Mouse (Mus musculus) liver, adult 2 months (tissue): ENCODE measurements around the gene Pisd. TPM values are rescaled to one million over a fixed set of nuclear protein-coding genes. Genes with fewer than 3 reads are reported as not detected.
"Not testable (repeated sequence)": the region's sequence is repeated elsewhere in the genome, so short reads cannot be mapped to it uniquely, and the experiment has no call there.

Source experiments
- DNase-seq: peaks from one replicate; pipeline ENCODE4 v3.0.0-alpha.2; 2011; ENCODE audit warnings: low read depth, low spot score; ENCODE audit errors: extremely low read depth
- H3K27ac ChIP-seq: fragments of 200-500 bp; replicated peaks from 2 replicates; pipeline ENCODE4 v1.5.1; 2012; ENCODE audit warnings: low read depth, mild to moderate bottlenecking, control low read depth, inconsistent platforms, low read length; ENCODE audit not compliant: insufficient read depth
- H3K27me3 ChIP-seq: fragments of 200-500 bp; 2 replicates; pipeline ENCODE4 v1.6.1; 2012; ENCODE audit warnings: mild to moderate bottlenecking, moderate library complexity, low read length, inconsistent platforms; ENCODE audit not compliant: control insufficient read depth, insufficient read depth
- H3K36me3 ChIP-seq: fragments of 200-500 bp; 2 replicates; pipeline ENCODE4 v1.6.1; 2012; ENCODE audit warnings: low read length, inconsistent platforms; ENCODE audit not compliant: control insufficient read depth, insufficient read depth
- H3K4me1 ChIP-seq: fragments of 200-500 bp; 2 replicates; pipeline ENCODE4 v1.6.1; 2011; ENCODE audit warnings: low read length; ENCODE audit not compliant: control insufficient read depth, insufficient read depth
- H3K4me3 ChIP-seq: fragments of 200-500 bp; 2 replicates; pipeline ENCODE4 v1.5.1; 2011; ENCODE audit warnings: low read depth, mild to moderate bottlenecking, control low read depth, low read length, moderate library complexity; ENCODE audit not compliant: insufficient read depth
- H3K79me2 ChIP-seq: fragments of 200-500 bp; 2 replicates; pipeline ENCODE4 v1.6.1; 2012; ENCODE audit warnings: inconsistent platforms, mild to moderate bottlenecking, low read length, moderate library complexity; ENCODE audit not compliant: control insufficient read depth, insufficient read depth
- H3K9ac ChIP-seq: fragments of 200-500 bp; 2 replicates; pipeline ENCODE4 v1.6.1; 2012; ENCODE audit warnings: low read depth, mild to moderate bottlenecking, control low read depth, inconsistent platforms, low read length
- CTCF ChIP-seq: fragments of 200-500 bp; IDR thresholded peaks from 2 replicates; pipeline ENCODE4 v1.5.1; 2011; ENCODE audit warnings: low read depth, low read length, control low read depth
- POLR2A ChIP-seq: fragments of 200-500 bp; IDR thresholded peaks from 2 replicates; pipeline ENCODE4 v1.6.1; 2011; ENCODE audit warnings: low read length, control low read depth; ENCODE audit not compliant: insufficient read depth; ENCODE audit errors: extremely low read depth
- WGBS: fragments of 180-500 bp; shearing (Covaris S2); methylation state at CpG from one replicate; pipeline ENCODE4 v1.1.7; 2018; 5-methylcytosine and 5-hydroxymethylcytosine counted together
- polyA plus RNA-seq: library from polyadenylated mRNA; depleted of rRNA; stranded (reverse); fragments of >200 nt; gene quantifications from 2 replicates; pipeline ENCODE4 v1.2.3, GENCODE M21; 2012
- total RNA-seq: library from RNA; depleted of rRNA; stranded (reverse); fragments of >200 nt; gene quantifications from 2 replicates; pipeline ENCODE4 v1.2.3, GENCODE M21; 2014

Gene Pisd
- total and polyA plus RNA-seq, 2 experiments: 25.2 to 45.6 TPM

DNA sequence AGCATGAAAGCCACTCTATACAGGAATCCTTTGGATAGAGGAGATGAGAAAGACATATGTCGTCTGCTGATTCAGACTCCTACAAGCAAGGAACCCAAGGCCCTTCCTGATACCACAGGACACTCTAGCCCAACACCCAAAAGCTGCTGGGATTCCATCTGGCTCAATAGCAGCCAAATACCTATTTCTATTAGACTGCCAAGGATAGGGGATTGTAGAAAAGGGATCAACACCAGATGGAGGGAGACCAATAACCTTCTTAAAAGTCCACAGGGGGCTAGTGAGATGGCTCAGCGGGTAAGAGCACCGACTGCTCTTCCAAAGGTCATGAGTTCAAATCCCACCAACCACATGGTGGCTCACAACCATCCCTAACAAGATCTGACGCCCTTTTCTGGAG is 29.9 kb upstream of the Pisd start:
- peaks cover 44% of the 10 kb centered on the region for H3K36me3 ChIP-seq
- no peak overlapping the region for H3K4me3 ChIP-seq
- whole genome bisulfite sequencing: 97% methylated on average over 4 of the region's 4 CpGs

DNA sequence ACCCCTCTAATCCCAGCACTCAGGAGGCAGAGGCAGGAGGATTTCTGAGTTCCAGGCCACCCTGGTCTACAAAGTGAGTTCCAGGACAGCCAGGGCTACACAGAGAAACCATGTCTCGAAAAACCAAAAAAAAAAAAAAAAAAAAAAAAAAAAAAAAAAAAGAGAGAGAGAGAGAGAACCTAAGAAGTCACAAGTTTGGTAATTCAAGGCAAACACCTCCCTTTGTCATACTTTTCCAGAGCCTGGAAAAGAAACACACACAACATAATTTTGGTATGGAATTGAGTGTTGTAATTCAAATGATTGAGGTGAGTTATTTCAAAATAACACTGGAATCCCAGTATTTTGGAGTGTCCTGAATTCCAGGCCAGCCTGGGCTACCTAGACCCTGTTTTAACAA is 1.0 kb upstream of the Pisd start:
- not testable (repeated sequence) for H3K27me3 ChIP-seq, H3K79me2 ChIP-seq, H3K4me1 ChIP-seq, DNase-seq, H3K27ac ChIP-seq, H3K36me3 ChIP-seq, H3K4me3 ChIP-seq, H3K9ac ChIP-seq
- WGBS: 89% methylated on average over 1 of the region's 1 CpGs

More for the DNA sequence above, 29.9 kb upstream of the Pisd start:
- no peaks in the 10 kb centered on the region for H3K4me1 ChIP-seq
- no peaks in the 10 kb centered on the region for H3K79me2 ChIP-seq
- no peak for DNase-seq
- no peaks in the 10 kb centered on the region for H3K27me3 ChIP-seq
- no peak overlapping the region for H3K27ac ChIP-seq
- no peak for TF ChIP-seq POLR2A
- no peak for TF ChIP-seq CTCF
- no peak overlapping the region for H3K9ac ChIP-seq

DNA sequence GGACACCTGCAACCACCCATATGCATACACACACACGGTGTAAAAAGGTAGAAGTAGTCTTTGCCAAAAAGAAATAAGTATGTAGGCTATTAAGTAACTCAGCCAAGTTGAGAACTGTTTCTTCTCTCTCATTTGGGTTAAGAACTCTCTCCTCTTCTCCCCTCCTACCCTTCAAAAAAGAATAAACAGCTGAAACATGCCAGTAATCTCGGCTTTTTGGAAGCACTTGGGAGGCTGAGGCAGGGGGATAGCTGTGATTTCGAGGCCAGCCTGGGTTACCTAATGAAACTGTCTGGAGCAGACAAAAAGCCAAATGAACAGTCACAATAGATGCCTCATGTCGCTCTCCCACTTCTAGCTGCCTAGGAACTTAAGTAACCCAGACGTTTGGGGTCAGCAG is 720 bp downstream of the Pisd start:
- 9% methylated on average over 5 of the region's 5 CpGs for WGBS
- H3K27me3 ChIP-seq: no peaks in the 10 kb centered on the region
- DNase-seq: no peak

DNA sequence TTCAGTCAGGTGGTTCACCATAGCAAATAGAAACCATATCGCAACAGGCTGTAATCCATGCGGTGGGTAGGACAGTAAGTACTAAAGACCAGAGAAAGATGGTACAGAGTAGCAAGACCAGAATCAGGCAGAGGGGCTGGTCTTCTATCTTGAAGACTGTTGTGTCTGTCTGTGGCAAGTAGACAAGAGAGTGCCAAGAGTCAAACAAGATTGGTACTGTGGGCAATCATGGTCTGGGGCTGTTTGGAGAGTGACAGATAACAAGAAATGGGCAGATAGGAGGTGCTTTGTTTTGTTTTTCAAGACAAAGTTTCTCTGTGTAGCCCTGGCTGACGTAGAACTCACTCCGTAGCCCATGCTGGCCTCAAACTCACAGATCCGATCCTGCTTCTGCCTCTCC is 3.9 kb downstream of the Pisd start:
- Histone ChIP-seq H3K27me3 (no peaks in the 10 kb centered on the region), H3K79me2 (peaks cover 11% of the 10 kb centered on the region; the same call in 1 of the 2 replicates), H3K4me1 (peaks cover 5% of the 10 kb centered on the region; the same call in 1 of the 2 replicates), H3K27ac (no peak overlapping the region), H3K9ac (no peak overlapping the region), H3K36me3 (0 out of 2 replicates have a peak, but pooled peaks cover 2% of the 10 kb centered on the region), H3K4me3 (no peak overlapping the region)
- WGBS: 97% methylated on average over 5 of the region's 5 CpGs
- DNase-seq: no peak
- TF ChIP-seq CTCF (no peak), POLR2A (no peak)

More for the DNA sequence above, 720 bp downstream of the Pisd start:
- Histone ChIP-seq H3K79me2 (peaks cover 8% of the 10 kb centered on the region; the same call in 1 of the 2 replicates), H3K4me3 (peak overlapping the region; percentile 82), H3K9ac (peak overlapping the region; percentile 72), H3K36me3 (0 out of 2 replicates have a peak, but pooled peaks cover 2% of the 10 kb centered on the region), H3K27ac (no peak overlapping the region), H3K4me1 (peaks cover 5% of the 10 kb centered on the region; the same call in 1 of the 2 replicates)
- TF ChIP-seq CTCF (no peak), POLR2A (no peak)

DNA sequence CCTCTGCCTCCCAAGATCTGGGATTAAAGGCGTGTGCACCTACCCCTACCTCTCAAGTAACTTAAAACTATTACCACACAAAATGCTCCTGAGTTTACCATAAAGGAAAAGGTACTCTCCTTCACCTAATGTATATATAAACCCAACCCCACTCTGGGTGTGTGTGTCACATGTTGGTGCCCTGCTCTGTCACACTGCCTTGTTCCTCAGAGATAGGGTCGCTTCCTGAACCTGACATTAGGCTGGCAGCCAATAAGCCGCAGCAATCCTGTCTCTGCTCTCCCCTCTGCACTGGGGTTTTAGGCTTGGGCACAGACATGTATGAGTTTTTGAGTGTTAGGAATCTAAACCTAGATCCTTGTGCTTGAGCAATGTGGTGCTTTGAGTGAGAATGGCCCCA is 7.3 kb downstream of the Pisd start:
- Histone ChIP-seq H3K27me3 (no peaks in the 10 kb centered on the region), H3K79me2 (peaks cover 5% of the 10 kb centered on the region; the same call in 1 of the 2 replicates), H3K27ac (no peak overlapping the region), H3K9ac (no peak overlapping the region), H3K36me3 (peaks cover 12% of the 10 kb centered on the region), H3K4me3 (no peak overlapping the region), H3K4me1 (no peaks in the 10 kb centered on the region)
- DNase-seq: no peak
- TF ChIP-seq CTCF (no peak), POLR2A (no peak)
- 81% methylated on average over 3 of the region's 3 CpGs for WGBS

DNA sequence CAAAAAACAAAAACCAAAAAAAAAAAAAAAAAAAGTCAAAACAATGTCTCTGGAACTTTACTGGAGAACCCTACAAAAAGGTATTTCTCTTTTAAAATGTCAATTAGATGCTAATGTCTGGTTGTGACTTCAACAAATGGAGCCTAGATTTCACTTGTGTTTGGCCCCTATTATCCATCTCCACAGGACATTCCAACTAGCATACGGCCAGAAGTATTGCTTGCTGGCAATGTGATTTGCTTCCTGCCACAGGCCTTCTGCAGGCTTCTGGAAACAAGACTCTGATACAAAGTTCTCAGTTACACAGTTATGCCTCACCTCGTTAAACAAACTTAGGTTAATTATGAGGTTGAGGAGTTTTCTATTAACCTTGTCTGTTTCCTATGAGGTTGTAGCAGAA is 13.1 kb downstream of the Pisd start:
- DNase-seq: no peak
- Histone ChIP-seq H3K4me3 (no peak overlapping the region), H3K27me3 (no peaks in the 10 kb centered on the region), H3K27ac (no peak overlapping the region), H3K79me2 (no peaks in the 10 kb centered on the region; the same call in 1 of the 2 replicates), H3K36me3 (peaks cover 21% of the 10 kb centered on the region), H3K4me1 (no peaks in the 10 kb centered on the region), H3K9ac (no peak overlapping the region)
- 88% methylated on average over 2 of the region's 2 CpGs for WGBS
- TF ChIP-seq POLR2A (no peak), CTCF (no peak)
